Mouse (Mus musculus) ES-E14 (cell line): ENCODE results near the gene Nat8f6. TPM values are rescaled to one million over a fixed set of nuclear protein-coding genes. Genes with fewer than 3 reads are reported as not detected.

Experiments used
- DNase-seq: peaks from one replicate; pipeline ENCODE4 v3.0.0-alpha.2; 2013; ENCODE audit warnings: low read depth, low spot score
- H3K27ac ChIP-seq: 2 replicates; pipeline ENCODE4 v1.5.1; 2012; ENCODE audit warnings: low read depth, mild to moderate bottlenecking, low read length, moderate library complexity, mixed read lengths; ENCODE audit not compliant: poor library complexity, insufficient read depth, severe bottlenecking
- H3K36me3 ChIP-seq: 2 replicates; pipeline ENCODE4 v1.6.1; 2012; ENCODE audit warnings: mild to moderate bottlenecking, low read length, moderate library complexity, mixed read lengths; ENCODE audit not compliant: control insufficient read depth, poor library complexity, insufficient read depth, severe bottlenecking
- H3K4me1 ChIP-seq, 2 experiments: fragments of 150-350 bp in 1 of 2; sonication (generic) in 1 of 2; 2 replicates each; pipeline ENCODE4 v1.6.1; 2012; ENCODE audit warnings: low read length in 2 of 2, mild to moderate bottlenecking in 1 of 2, mixed read lengths in 1 of 2; ENCODE audit not compliant: control insufficient read depth in 2 of 2, insufficient read depth in 2 of 2, poor library complexity in 1 of 2
- H3K4me3 ChIP-seq, 2 experiments: fragments of 150-350 bp in 1 of 2; sonication (generic) in 1 of 2; 2 replicates each; pipeline ENCODE4 v1.5.1; 2012; ENCODE audit warnings: low read length in 2 of 2, low read depth in 1 of 2, mild to moderate bottlenecking in 1 of 2, mixed read lengths in 1 of 2; ENCODE audit not compliant: insufficient read depth in 1 of 2, poor library complexity in 1 of 2, severe bottlenecking in 1 of 2
- H3K9ac ChIP-seq: 2 replicates; pipeline ENCODE4 v1.6.1; 2012; ENCODE audit warnings: low read depth, mild to moderate bottlenecking, low read length, mixed read lengths; ENCODE audit not compliant: poor library complexity, insufficient read depth, severe bottlenecking
- H3K9me3 ChIP-seq: fragments of 150-350 bp; sonication (generic); 2 replicates; pipeline ENCODE4 v1.6.1; 2012; ENCODE audit warnings: low read depth, mild to moderate bottlenecking, low read length; ENCODE audit not compliant: control insufficient read depth, insufficient read depth
- CHD2 ChIP-seq: IDR thresholded peaks from 2 replicates; pipeline ENCODE4 v1.6.1; 2014; ENCODE audit warnings: mild to moderate bottlenecking, low read depth, low read length, inconsistent platforms
- HCFC1 ChIP-seq: IDR thresholded peaks from 2 replicates; pipeline ENCODE4 v1.6.1; 2012; ENCODE audit warnings: low read length, inconsistent platforms, borderline replicate concordance; ENCODE audit not compliant: insufficient read depth
- MAFK ChIP-seq: IDR thresholded peaks from 2 replicates; pipeline ENCODE4 v1.6.1; 2014; ENCODE audit warnings: mild to moderate bottlenecking, low read depth, low read length, inconsistent platforms; ENCODE audit not compliant: insufficient read depth
- ZC3H11A ChIP-seq: IDR thresholded peaks from 2 replicates; pipeline ENCODE4 v1.6.1; 2012; ENCODE audit warnings: low read depth, mild to moderate bottlenecking, inconsistent platforms, low read length, borderline replicate concordance
- ZNF384 ChIP-seq: IDR thresholded peaks from 2 replicates; pipeline ENCODE4 v1.6.1; 2012; ENCODE audit warnings: low read depth, low read length, inconsistent platforms
- in situ Hi-C, 2 experiments: fragments of 600-800 bp; cut with MboI; formaldehyde crosslinking; loops; one replicate each; pipeline ENCODE4 v1.15.1; 2025; ENCODE audit warnings: low sequenced_read_pairs in 2 of 2, inconsistent platforms in 1 of 2; ENCODE audit not compliant: unreplicated experiment in 2 of 2
- total RNA-seq: library from RNA; depleted of rRNA; stranded (reverse); fragments of 300-350 nt; gene quantifications from 2 replicates; pipeline ENCODE4 v1.2.3, GENCODE M21; 2012

Nat8f6 gene
- total RNA-seq, 1 experiment = not detected

- peaks cover 0 to 2% of the 10 kb centered on the region in 2 experiments; a peak in 1 of 4 replicates for H3K4me1 ChIP-seq
- DNase-seq = no peak
- no peak for TF ChIP-seq MAFK
- TF ChIP-seq HCFC1 = no peak
- no peak for TF ChIP-seq CHD2
- TF ChIP-seq ZNF384 = no peak
- TF ChIP-seq ZC3H11A = no peak
- no peak overlapping the region for H3K27ac ChIP-seq
- no peak overlapping the region for H3K9ac ChIP-seq
- H3K4me3 ChIP-seq = no peak overlapping the region
- H3K9me3 ChIP-seq = peaks cover 2% of the 10 kb centered on the region; the same call in 1 of the 2 replicates
- H3K36me3 ChIP-seq = no peaks in the 10 kb centered on the region
- in situ Hi-C loops = no loop called here
Measured at GRCm38 (mm10) chr6:85863840-85864239, 43.1 kb upstream of the Nat8f6 start.

- Histone ChIP-seq H3K36me3 (no peaks in the 10 kb centered on the region), H3K4me3 (no peak overlapping the region), H3K27ac (no peak overlapping the region), H3K9me3 (no peaks in the 10 kb centered on the region), H3K4me1 (peaks cover 0 to 2% of the 10 kb centered on the region in 2 experiments; a peak in 1 of 4 replicates), H3K9ac (no peak overlapping the region)
- DNase-seq = no peak
- in situ Hi-C loops = no loop called here
- TF ChIP-seq HCFC1 (no peak), CHD2 (no peak), ZC3H11A (no peak), MAFK (no peak), ZNF384 (no peak)
Measured at GRCm38 (mm10) chr6:85863136-85863535, 42.4 kb upstream of the Nat8f6 start.

- Histone ChIP-seq H3K27ac (no peak overlapping the region), H3K36me3 (no peaks in the 10 kb centered on the region), H3K4me3 (no peak overlapping the region), H3K9ac (no peak overlapping the region), H3K4me1 (peaks cover 0 to 2% of the 10 kb centered on the region in 2 experiments; a peak in 1 of 4 replicates), H3K9me3 (no peaks in the 10 kb centered on the region)
- DNase-seq = no peak
- TF ChIP-seq ZNF384 (no peak), CHD2 (no peak), HCFC1 (no peak)
- in situ Hi-C loops = no loop called here
Measured at GRCm38 (mm10) chr6:85862565-85862964, 41.8 kb upstream of the Nat8f6 start.

- Histone ChIP-seq H3K4me1 (peaks cover 0 to 2% of the 10 kb centered on the region in 2 experiments; a peak in 1 of 4 replicates), H3K9me3 (no peaks in the 10 kb centered on the region), H3K4me3 (no peak overlapping the region), H3K36me3 (no peaks in the 10 kb centered on the region), H3K27ac (no peak overlapping the region), H3K9ac (no peak overlapping the region)
- TF ChIP-seq MAFK = no peak
- TF ChIP-seq HCFC1 = no peak
- no peak for TF ChIP-seq ZNF384
- TF ChIP-seq ZC3H11A = no peak
- no peak for TF ChIP-seq CHD2
- no peak for DNase-seq
- in situ Hi-C loops = no loop called here
Measured at GRCm38 (mm10) chr6:85861247-85861646, 40.5 kb upstream of the Nat8f6 start.

GRCm38 (mm10) chr6:85856194-85856678 is 35.5 kb upstream of the Nat8f6 start:
- no peak overlapping the region for H3K27ac ChIP-seq
- H3K9me3 ChIP-seq = no peaks in the 10 kb centered on the region
- no peaks in the 10 kb centered on the region for H3K36me3 ChIP-seq
- no peak overlapping the region for H3K4me3 ChIP-seq
- no peak for TF ChIP-seq HCFC1
- H3K9ac ChIP-seq = no peak overlapping the region
- in situ Hi-C loops = no loop called here
- DNase-seq = no peak
- H3K4me1 ChIP-seq = no peaks in the 10 kb centered on the region
